Mouse (Mus musculus): ENCODE measurements around the gene Olfr56.

GRCm38 (mm10) chr11:49093861-49094660 lies 115.4 kb downstream of the Olfr56 start:
- TF ChIP-seq CTCF (IDR thresholded peaks at IDR 0.05; ENCODE audit: low read depth) (no peak), EP300 (IDR thresholded peaks at IDR 0.05; ENCODE audit: low read depth) (no peak)
